Mouse (Mus musculus) midbrain, embryonic 12.5 days (tissue): ENCODE data around the gene Phldb2. TPM values are rescaled to one million over a fixed set of nuclear protein-coding genes. Genes with fewer than 3 reads are reported as not detected.

Experiments used
- ATAC-seq: fragments of 200-750 bp; cut with Nextera tagmentation; 2 replicates; pipeline ENCODE4 v1.8.0; 2017; ENCODE audit warnings: low read depth, moderate TSS enrichment, moderate library complexity; ENCODE audit not compliant: low FRiP score
- H3K27ac ChIP-seq: fragments of 300-500 bp; sonication (generic); replicated peaks from 2 replicates; pipeline ENCODE4 v1.5.1; 2016; ENCODE audit warnings: mild to moderate bottlenecking
- H3K27me3 ChIP-seq: fragments of 300-500 bp; sonication (generic); 2 replicates; pipeline ENCODE4 v1.6.1; 2016; ENCODE audit warnings: mild to moderate bottlenecking
- H3K36me3 ChIP-seq: fragments of 300-500 bp; sonication (generic); 2 replicates; pipeline ENCODE4 v1.6.1; 2016
- H3K4me1 ChIP-seq: fragments of 300-500 bp; sonication (generic); 2 replicates; pipeline ENCODE4 v1.6.1; 2016
- H3K4me2 ChIP-seq: fragments of 300-500 bp; sonication (generic); replicated peaks from 2 replicates; pipeline ENCODE4 v1.6.1; 2016; ENCODE audit warnings: mild to moderate bottlenecking, moderate library complexity
- H3K4me3 ChIP-seq: fragments of 300-500 bp; sonication (generic); 2 replicates; pipeline ENCODE4 v1.5.1; 2016; ENCODE audit warnings: mild to moderate bottlenecking
- H3K9ac ChIP-seq: fragments of 300-500 bp; sonication (generic); replicated peaks from 2 replicates; pipeline ENCODE4 v1.6.1; 2016; ENCODE audit warnings: mild to moderate bottlenecking, moderate library complexity
- H3K9me3 ChIP-seq: fragments of 300-500 bp; sonication (generic); 2 replicates; pipeline ENCODE4 v1.6.1; 2016; ENCODE audit warnings: mild to moderate bottlenecking
- WGBS: fragments of 180-500 bp; shearing (Covaris S2); methylation state at CpG from one replicate; pipeline ENCODE4 v1.1.7; 2016; 5-methylcytosine and 5-hydroxymethylcytosine counted together
- polyA plus RNA-seq: library from polyadenylated mRNA; unstranded; fragments of >200 nt; fragmentation: Nextera tagmentation; extraction: Ambion mirVana; gene quantifications from 2 replicates; pipeline ENCODE4 v1.2.1, GENCODE M21; 2016

Gene Phldb2
- polyA plus RNA-seq, 1 experiment from 2014 or later, result 42.6 TPM

GRCm38 (mm10) chr16:45796815-45797214 is 156.6 kb downstream of the Phldb2 start:
- no peak overlapping the region for H3K9ac ChIP-seq
- H3K4me2 ChIP-seq, result no peak overlapping the region
- H3K4me3 ChIP-seq, result no peak overlapping the region
- peaks cover 6% of the 10 kb centered on the region; the same call in 1 of the 2 replicates for H3K36me3 ChIP-seq
- no peaks in the 10 kb centered on the region for H3K9me3 ChIP-seq
- H3K27ac ChIP-seq, result no peak overlapping the region
- H3K4me1 ChIP-seq, result 0 out of 2 replicates have a peak, but pooled peaks cover 4% of the 10 kb centered on the region
- no peak for ATAC-seq
- H3K27me3 ChIP-seq, result no peaks in the 10 kb centered on the region
- WGBS, result 64% methylated on average over 2 of the region's 2 CpGs

- no peak overlapping the region for H3K4me3 ChIP-seq
- ATAC-seq, result no peak
- H3K27me3 ChIP-seq, result no peaks in the 10 kb centered on the region
- peaks cover 5% of the 10 kb centered on the region; the same call in 1 of the 2 replicates for H3K36me3 ChIP-seq
- H3K9me3 ChIP-seq, result no peaks in the 10 kb centered on the region
- 85% methylated on average over 5 of the region's 5 CpGs for WGBS
- H3K9ac ChIP-seq, result no peak overlapping the region
- H3K4me1 ChIP-seq, result 0 out of 2 replicates have a peak, but pooled peaks cover 4% of the 10 kb centered on the region
- H3K27ac ChIP-seq, result no peak overlapping the region
- no peak overlapping the region for H3K4me2 ChIP-seq
Measured at GRCm38 (mm10) chr16:45795188-45795693, 158.2 kb downstream of the Phldb2 start.

GRCm38 (mm10) chr16:45792781-45793180 is 160.6 kb downstream of the Phldb2 start:
- 95% methylated on average over 2 of the region's 2 CpGs for WGBS
- H3K4me2 ChIP-seq, result no peak overlapping the region
- H3K4me3 ChIP-seq, result no peak overlapping the region
- H3K36me3 ChIP-seq, result peaks cover 5% of the 10 kb centered on the region
- H3K9ac ChIP-seq, result no peak overlapping the region
- no peak overlapping the region for H3K27ac ChIP-seq
- no peak for ATAC-seq
- H3K27me3 ChIP-seq, result no peaks in the 10 kb centered on the region
- H3K9me3 ChIP-seq, result no peaks in the 10 kb centered on the region
- no peaks in the 10 kb centered on the region for H3K4me1 ChIP-seq

- H3K9ac ChIP-seq, result no peak overlapping the region
- H3K36me3 ChIP-seq, result peaks cover 5% of the 10 kb centered on the region; the same call in 1 of the 2 replicates
- H3K4me3 ChIP-seq, result no peak overlapping the region
- no peak overlapping the region for H3K4me2 ChIP-seq
- H3K27me3 ChIP-seq, result no peaks in the 10 kb centered on the region
- H3K9me3 ChIP-seq, result no peaks in the 10 kb centered on the region
- no peak overlapping the region for H3K27ac ChIP-seq
- no peaks in the 10 kb centered on the region for H3K4me1 ChIP-seq
- WGBS, result 58% methylated on average over 5 of the region's 5 CpGs
- ATAC-seq, result no peak
Measured at GRCm38 (mm10) chr16:45791286-45791685, 162.1 kb downstream of the Phldb2 start.

GRCm38 (mm10) chr16:45789311-45789710 is 164.1 kb downstream of the Phldb2 start:
- 78% methylated on average over 2 of the region's 2 CpGs for WGBS
- Histone ChIP-seq H3K9me3 (no peaks in the 10 kb centered on the region), H3K9ac (no peak overlapping the region), H3K4me2 (no peak overlapping the region), H3K27me3 (no peaks in the 10 kb centered on the region), H3K4me3 (no peak overlapping the region), H3K27ac (no peak overlapping the region), H3K36me3 (peaks cover 5% of the 10 kb centered on the region; the same call in 1 of the 2 replicates), H3K4me1 (no peaks in the 10 kb centered on the region)
- ATAC-seq, result no peak

GRCm38 (mm10) chr16:45787650-45788049 is 165.7 kb downstream of the Phldb2 start:
- Histone ChIP-seq H3K4me1 (no peaks in the 10 kb centered on the region), H3K9ac (no peak overlapping the region), H3K27me3 (no peaks in the 10 kb centered on the region), H3K9me3 (no peaks in the 10 kb centered on the region), H3K27ac (no peak overlapping the region), H3K4me2 (no peak overlapping the region), H3K4me3 (no peak overlapping the region), H3K36me3 (no peaks in the 10 kb centered on the region; the same call in 1 of the 2 replicates)
- 92% methylated on average over 6 of the region's 6 CpGs for WGBS
- no peak for ATAC-seq

GRCm38 (mm10) chr16:45786639-45787038 is 166.8 kb downstream of the Phldb2 start:
- ATAC-seq, result no peak
- Histone ChIP-seq H3K9me3 (no peaks in the 10 kb centered on the region), H3K9ac (no peak overlapping the region), H3K27ac (no peak overlapping the region), H3K4me1 (no peaks in the 10 kb centered on the region), H3K36me3 (no peaks in the 10 kb centered on the region; the same call in 1 of the 2 replicates), H3K4me3 (no peak overlapping the region), H3K4me2 (no peak overlapping the region), H3K27me3 (no peaks in the 10 kb centered on the region)
- 42% methylated on average over 8 of the region's 8 CpGs for WGBS

- Histone ChIP-seq H3K9me3 (no peaks in the 10 kb centered on the region), H3K36me3 (peaks cover 23% of the 10 kb centered on the region), H3K4me2 (no peak overlapping the region), H3K4me1 (no peaks in the 10 kb centered on the region), H3K4me3 (no peak overlapping the region), H3K27me3 (no peaks in the 10 kb centered on the region), H3K9ac (no peak overlapping the region), H3K27ac (no peak overlapping the region)
- no peak for ATAC-seq
- 79% methylated on average over 6 of the region's 6 CpGs for WGBS
Measured at GRCm38 (mm10) chr16:45780001-45780400, 173.4 kb downstream of the Phldb2 start.

GRCm38 (mm10) chr16:45774813-45775212 is 178.6 kb downstream of the Phldb2 start:
- H3K27ac ChIP-seq, result no peak overlapping the region
- H3K4me2 ChIP-seq, result no peak overlapping the region
- H3K9me3 ChIP-seq, result no peaks in the 10 kb centered on the region
- H3K36me3 ChIP-seq, result peaks cover 33% of the 10 kb centered on the region
- no peak overlapping the region for H3K4me3 ChIP-seq
- H3K4me1 ChIP-seq, result no peaks in the 10 kb centered on the region
- no peak for ATAC-seq
- H3K27me3 ChIP-seq, result no peaks in the 10 kb centered on the region
- 89% methylated on average over 5 of the region's 5 CpGs for WGBS
- no peak overlapping the region for H3K9ac ChIP-seq

GRCm38 (mm10) chr16:45770914-45771313 is 182.5 kb downstream of the Phldb2 start:
- H3K4me3 ChIP-seq, result no peak overlapping the region
- no peak overlapping the region for H3K9ac ChIP-seq
- no peak for ATAC-seq
- no peaks in the 10 kb centered on the region for H3K9me3 ChIP-seq
- no peak overlapping the region for H3K4me2 ChIP-seq
- H3K27me3 ChIP-seq, result no peaks in the 10 kb centered on the region
- 0 out of 2 replicates have a peak, but pooled peaks cover 3% of the 10 kb centered on the region for H3K4me1 ChIP-seq
- H3K36me3 ChIP-seq, result peaks cover 21% of the 10 kb centered on the region
- no peak overlapping the region for H3K27ac ChIP-seq
- WGBS, result 94% methylated on average over 6 of the region's 6 CpGs

GRCm38 (mm10) chr16:45767853-45768640 is 185.4 kb downstream of the Phldb2 start:
- WGBS, result 71% methylated on average over 10 of the region's 10 CpGs
- 0 out of 2 replicates have a peak, but pooled peaks have one; percentile 60 for ATAC-seq

GRCm38 (mm10) chr16:45767434-45767833 is 186.0 kb downstream of the Phldb2 start:
- Histone ChIP-seq H3K4me3 (no peak overlapping the region), H3K4me2 (no peak overlapping the region), H3K4me1 (0 out of 2 replicates have a peak, but pooled peaks cover 3% of the 10 kb centered on the region), H3K36me3 (peaks cover 24% of the 10 kb centered on the region), H3K9me3 (no peaks in the 10 kb centered on the region), H3K9ac (no peak overlapping the region), H3K27me3 (no peaks in the 10 kb centered on the region), H3K27ac (no peak overlapping the region)
- ATAC-seq, result no peak
- 70% methylated on average over 4 of the region's 4 CpGs for WGBS

More at GRCm38 (mm10) chr16:45767853-45768640, 185.4 kb downstream of the Phldb2 start:
- Histone ChIP-seq H3K9ac (no peak overlapping the region), H3K36me3 (peaks cover 21% of the 10 kb centered on the region), H3K9me3 (no peaks in the 10 kb centered on the region), H3K27ac (no peak overlapping the region), H3K4me3 (no peak overlapping the region), H3K4me1 (0 out of 2 replicates have a peak, but pooled peaks cover 3% of the 10 kb centered on the region), H3K4me2 (no peak overlapping the region), H3K27me3 (no peaks in the 10 kb centered on the region)
